Mouse (Mus musculus) stomach, embryonic 14.5 days (tissue): ENCODE measurements around the gene Pcnx. TPM values are rescaled to one million over a fixed set of nuclear protein-coding genes. Genes with fewer than 3 reads are reported as not detected.
"Not testable (repeated sequence)": the region's sequence is repeated elsewhere in the genome, so short reads cannot be mapped to it uniquely, and the experiment has no call there.

Source experiments
- ATAC-seq: fragments of 200-750 bp; cut with Nextera tagmentation; 2 replicates; pipeline ENCODE4 v1.8.0; 2017; ENCODE audit warnings: low read depth, moderate TSS enrichment; ENCODE audit not compliant: insufficient number of reproducible peaks, insufficient read depth, low FRiP score
- H3K27ac ChIP-seq: fragments of 300-500 bp; sonication (generic); 2 replicates; pipeline ENCODE4 v1.5.1; 2014; ENCODE audit warnings: mild to moderate bottlenecking, low read length, moderate library complexity, mixed read lengths
- H3K27me3 ChIP-seq: fragments of 300-500 bp; sonication (generic); 2 replicates; pipeline ENCODE4 v1.6.1; 2014; ENCODE audit warnings: low read length, control low read depth, mixed read lengths; ENCODE audit not compliant: control insufficient read depth, insufficient read depth
- H3K36me3 ChIP-seq: fragments of 300-500 bp; sonication (generic); 2 replicates; pipeline ENCODE4 v1.6.1; 2014; ENCODE audit warnings: mild to moderate bottlenecking, control low read depth, low read length, moderate library complexity, mixed read lengths; ENCODE audit not compliant: control insufficient read depth, insufficient read depth
- H3K4me1 ChIP-seq: fragments of 300-500 bp; sonication (generic); 2 replicates; pipeline ENCODE4 v1.6.1; 2014; ENCODE audit warnings: low read length, control low read depth, mixed read lengths; ENCODE audit not compliant: control insufficient read depth, insufficient read depth
- H3K4me2 ChIP-seq: fragments of 300-500 bp; sonication (generic); replicated peaks from 2 replicates; pipeline ENCODE4 v1.6.1; 2014; ENCODE audit warnings: low read depth, low read length, control low read depth
- H3K4me3 ChIP-seq: fragments of 300-500 bp; sonication (generic); 2 replicates; pipeline ENCODE4 v1.5.1; 2014; ENCODE audit warnings: low read depth, low read length, control low read depth
- H3K9ac ChIP-seq: fragments of 300-500 bp; sonication (generic); replicated peaks from 2 replicates; pipeline ENCODE4 v1.6.1; 2014; ENCODE audit warnings: low read depth, mild to moderate bottlenecking, control low read depth, low read length, moderate library complexity, mixed read lengths
- H3K9me3 ChIP-seq: fragments of 300-500 bp; sonication (generic); 2 replicates; pipeline ENCODE4 v1.6.1; 2016; ENCODE audit warnings: low read depth, low read length, control low read depth; ENCODE audit not compliant: control insufficient read depth
- WGBS: fragments of 180-500 bp; shearing (Covaris S2); extraction: QIAGEN DNeasy Blood & Tissue Kit; methylation state at CpG from one replicate; pipeline ENCODE4 v1.1.7; 2014; 5-methylcytosine and 5-hydroxymethylcytosine counted together
- polyA plus RNA-seq: library from polyadenylated mRNA; unstranded; fragments of >200 nt; fragmentation: Nextera tagmentation; extraction: Ambion mirVana; gene quantifications from 2 replicates; pipeline ENCODE4 v1.2.1, GENCODE M21; 2014

Pcnx gene
- polyA plus RNA-seq, 1 experiment from 2014 or later: 17.4 TPM

GRCm38 (mm10) chr12:81996679-81997362, 137.0 kb downstream of the Pcnx start:
- H3K9me3 ChIP-seq: no peaks in the 10 kb centered on the region
- peaks cover 3% of the 10 kb centered on the region; the same call in 1 of the 2 replicates for H3K4me1 ChIP-seq
- no peak overlapping the region for H3K9ac ChIP-seq
- H3K4me3 ChIP-seq: no peak overlapping the region
- H3K36me3 ChIP-seq: peaks cover 22% of the 10 kb centered on the region
- no peak overlapping the region for H3K27ac ChIP-seq
- H3K4me2 ChIP-seq: no peak overlapping the region
- no peaks in the 10 kb centered on the region for H3K27me3 ChIP-seq
- 76% methylated on average over 14 of the region's 14 CpGs for WGBS
- ATAC-seq: no peak

DNA sequence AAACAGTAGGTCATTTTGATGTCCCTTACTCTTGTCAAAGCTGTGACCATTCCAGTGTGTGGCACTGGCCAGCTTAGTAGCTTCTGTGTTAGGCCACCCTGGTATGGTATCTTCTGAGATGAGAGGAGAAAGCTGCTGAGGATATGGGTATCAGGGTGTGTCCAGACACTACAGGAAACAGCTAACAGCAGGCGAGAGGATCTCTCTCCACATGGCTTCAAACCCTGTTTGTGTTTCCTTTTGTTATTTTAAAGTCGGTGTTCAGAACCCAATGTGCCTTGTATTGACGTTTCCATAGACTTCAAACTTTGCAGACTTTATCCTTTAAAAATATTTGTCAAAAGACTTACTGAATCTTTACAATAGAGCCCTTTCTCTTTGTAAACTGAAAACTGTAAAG, 137.7 kb downstream of the Pcnx start:
- Histone ChIP-seq H3K36me3 (peaks cover 16% of the 10 kb centered on the region), H3K27me3 (no peaks in the 10 kb centered on the region), H3K9ac (no peak overlapping the region), H3K4me1 (peaks cover 3% of the 10 kb centered on the region; the same call in 1 of the 2 replicates), H3K27ac (no peak overlapping the region), H3K9me3 (no peaks in the 10 kb centered on the region), H3K4me2 (no peak overlapping the region), H3K4me3 (no peak overlapping the region)
- no peak for ATAC-seq
- WGBS: 54% methylated on average over 3 of the region's 3 CpGs

- H3K9ac ChIP-seq: not testable (repeated sequence)
- WGBS: no CpG with 5 or more reads among the region's 6 CpGs
- ATAC-seq: peak; percentile 81; the same call in 1 of the 2 replicates
Measured at GRCm38 (mm10) chr12:82002697-82003096, 142.9 kb downstream of the Pcnx start.

DNA sequence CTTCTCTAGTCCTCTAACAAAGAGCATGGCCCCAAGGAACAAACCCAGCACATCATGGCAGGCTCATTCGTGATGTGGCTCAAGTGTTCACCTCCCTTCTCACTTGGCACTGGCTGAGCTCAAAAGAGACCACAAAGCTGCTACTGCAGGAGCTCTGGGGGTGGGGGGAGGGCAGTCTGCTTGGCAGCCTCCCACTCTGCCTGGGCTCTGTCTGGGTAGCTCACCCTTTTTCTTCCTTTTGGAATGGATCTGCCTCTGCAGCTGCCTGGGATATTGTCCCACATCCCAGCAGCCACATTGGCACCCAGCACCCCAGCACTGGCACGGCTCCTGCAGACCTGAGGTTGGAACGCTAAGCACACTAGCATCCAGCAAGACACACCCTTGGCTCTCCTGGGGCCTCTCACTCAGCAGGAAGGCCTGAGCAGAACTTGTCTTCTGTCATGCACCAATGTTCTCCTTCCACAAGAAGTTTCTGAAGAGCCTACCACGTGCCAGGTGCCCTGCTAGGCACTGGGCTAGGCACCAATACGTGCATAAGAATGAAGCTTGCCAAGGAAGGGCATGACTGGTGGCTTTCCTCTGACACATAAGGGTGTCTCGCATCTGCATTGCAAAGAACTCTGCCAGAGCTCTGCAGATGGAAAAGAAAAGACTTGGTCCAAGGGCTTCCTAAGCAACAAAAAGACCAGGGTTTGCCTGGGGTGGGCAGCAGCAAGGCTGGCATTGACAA, 166.2 kb downstream of the Pcnx start:
- H3K27me3 ChIP-seq, H3K36me3 ChIP-seq, H3K9ac ChIP-seq, H3K9me3 ChIP-seq, H3K4me3 ChIP-seq, H3K4me2 ChIP-seq, H3K4me1 ChIP-seq, H3K27ac ChIP-seq, ATAC-seq: not testable (repeated sequence)
- WGBS: no CpG with 5 or more reads among the region's 6 CpGs

More at GRCm38 (mm10) chr12:82002697-82003096, 142.9 kb downstream of the Pcnx start:
- H3K4me1 ChIP-seq, H3K9me3 ChIP-seq, H3K4me2 ChIP-seq, H3K36me3 ChIP-seq, H3K4me3 ChIP-seq, H3K27me3 ChIP-seq, H3K27ac ChIP-seq: not testable (repeated sequence)

- not testable (repeated sequence) for H3K4me1 ChIP-seq, H3K9me3 ChIP-seq, H3K36me3 ChIP-seq, H3K9ac ChIP-seq, H3K4me2 ChIP-seq, H3K4me3 ChIP-seq, H3K27ac ChIP-seq, H3K27me3 ChIP-seq
- peak; percentile 70 for ATAC-seq
- WGBS: no CpG with 5 or more reads among the region's 6 CpGs
Measured at GRCm38 (mm10) chr12:82033524-82033923, 173.7 kb downstream of the Pcnx start.

DNA sequence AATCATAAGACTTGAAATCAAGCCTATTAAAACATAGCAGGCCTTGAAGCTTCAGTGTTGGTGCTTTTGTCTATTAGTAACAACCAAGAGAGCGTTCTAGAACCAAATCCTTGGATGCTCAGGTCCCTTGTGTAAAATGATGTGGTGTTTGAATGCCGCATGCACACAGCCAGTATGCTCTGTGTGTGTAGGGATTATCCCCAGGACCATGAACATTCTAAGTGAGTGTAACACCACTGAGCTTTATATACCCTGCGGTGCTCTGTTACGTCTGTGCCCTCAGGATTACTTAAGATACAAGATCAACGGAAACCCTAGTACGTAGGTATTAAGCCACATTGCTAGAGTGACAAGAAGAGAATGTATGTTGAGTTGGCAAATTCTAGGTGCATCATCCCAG, 174.2 kb downstream of the Pcnx start:
- H3K27ac ChIP-seq, H3K4me3 ChIP-seq, H3K9ac ChIP-seq, H3K27me3 ChIP-seq, H3K4me1 ChIP-seq, H3K4me2 ChIP-seq, ATAC-seq, H3K36me3 ChIP-seq, H3K9me3 ChIP-seq: not testable (repeated sequence)
- WGBS: no CpG with 5 or more reads among the region's 6 CpGs

DNA sequence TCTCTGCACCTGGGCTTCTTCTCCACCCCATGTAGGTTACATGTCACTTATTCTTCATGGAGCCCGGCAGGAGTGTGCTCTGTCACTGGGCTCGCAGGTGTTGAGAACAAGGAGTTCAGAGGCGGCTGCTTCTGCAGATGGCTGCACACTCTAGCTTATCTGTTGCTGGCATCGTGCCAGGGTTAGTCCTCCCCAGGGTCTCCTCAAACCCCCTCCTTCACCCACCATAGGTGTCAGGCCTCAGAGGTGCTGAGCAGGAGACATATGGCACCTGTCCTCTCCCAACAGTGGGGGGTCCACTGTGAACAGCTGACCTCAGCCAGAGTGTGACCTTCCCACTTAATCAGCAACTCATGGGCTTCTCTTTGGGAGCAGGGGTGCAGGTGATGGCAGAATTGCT, 184.3 kb downstream of the Pcnx start:
- not testable (repeated sequence) for ATAC-seq, H3K9ac ChIP-seq, H3K9me3 ChIP-seq, H3K27me3 ChIP-seq, H3K4me1 ChIP-seq, H3K4me3 ChIP-seq, H3K27ac ChIP-seq, H3K4me2 ChIP-seq, H3K36me3 ChIP-seq
- no CpG with 5 or more reads among the region's 4 CpGs for WGBS
